Mouse (Mus musculus) midbrain, embryonic 15.5 days (tissue): Measurements from ENCODE around the gene Ranbp10. TPM values are rescaled to one million over a fixed set of nuclear protein-coding genes. Genes with fewer than 3 reads are reported as not detected.

ENCODE experiments used
- ATAC-seq: fragments of 200-750 bp; cut with Nextera tagmentation; replicated peaks from 2 replicates; pipeline ENCODE4 v1.8.0; 2017; ENCODE audit warnings: moderate TSS enrichment
- H3K27ac ChIP-seq: fragments of 300-500 bp; sonication (generic); 2 replicates; pipeline ENCODE4 v1.5.1; 2015; ENCODE audit warnings: mild to moderate bottlenecking, inconsistent platforms
- H3K27me3 ChIP-seq: fragments of 300-500 bp; sonication (generic); replicated peaks from 2 replicates; pipeline ENCODE4 v1.6.1; 2015; ENCODE audit warnings: inconsistent platforms
- H3K36me3 ChIP-seq: fragments of 300-500 bp; sonication (generic); replicated peaks from 2 replicates; pipeline ENCODE4 v1.6.1; 2015; ENCODE audit warnings: inconsistent platforms
- H3K4me1 ChIP-seq: fragments of 300-500 bp; sonication (generic); 2 replicates; pipeline ENCODE4 v1.6.1; 2015; ENCODE audit warnings: inconsistent platforms
- H3K4me2 ChIP-seq: fragments of 300-500 bp; sonication (generic); 2 replicates; pipeline ENCODE4 v1.6.1; 2015; ENCODE audit warnings: inconsistent platforms, mild to moderate bottlenecking, moderate library complexity
- H3K4me3 ChIP-seq: fragments of 300-500 bp; sonication (generic); 2 replicates; pipeline ENCODE4 v1.5.1; 2015; ENCODE audit warnings: mild to moderate bottlenecking, inconsistent platforms
- H3K9ac ChIP-seq: fragments of 300-500 bp; sonication (generic); 2 replicates; pipeline ENCODE4 v1.6.1; 2015; ENCODE audit warnings: mild to moderate bottlenecking, inconsistent platforms
- H3K9me3 ChIP-seq: fragments of 300-500 bp; sonication (generic); 2 replicates; pipeline ENCODE4 v1.6.1; 2016; ENCODE audit warnings: inconsistent platforms
- WGBS: fragments of 180-500 bp; shearing (Covaris S2); methylation state at CpG from one replicate; pipeline ENCODE4 v1.1.7; 2015; ENCODE audit warnings: mixed read lengths; 5-methylcytosine and 5-hydroxymethylcytosine counted together
- polyA plus RNA-seq: library from polyadenylated mRNA; unstranded; fragments of >200 nt; fragmentation: Nextera tagmentation; extraction: Ambion mirVana; gene quantifications from 2 replicates; pipeline ENCODE4 v1.2.1, GENCODE M21; 2015

Ranbp10 gene
- polyA plus RNA-seq, 1 experiment from 2014 or later: 13.6 TPM

DNA sequence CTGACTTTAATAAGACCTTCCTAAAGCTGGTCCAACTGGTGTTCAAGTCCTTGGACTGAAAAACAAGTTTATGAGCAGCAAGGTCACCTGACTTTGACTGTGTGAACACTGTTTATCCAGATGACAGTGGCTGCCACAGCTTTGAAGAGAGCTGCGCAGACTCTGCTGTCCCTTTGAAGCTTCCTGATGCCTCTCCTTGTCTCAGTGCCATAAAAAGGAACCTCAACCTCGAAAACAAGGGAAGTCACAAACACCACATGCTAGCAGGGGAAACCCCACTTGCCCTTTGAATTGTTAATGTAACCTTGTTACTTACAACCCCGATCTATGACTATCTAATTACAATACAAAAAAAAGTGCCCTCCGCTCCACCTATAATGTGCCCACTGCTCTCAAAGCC lies 1.6 kb downstream of the Ranbp10 start:
- WGBS: 83% methylated on average over 4 of the region's 4 CpGs
- H3K4me3 ChIP-seq: peak overlapping the region; percentile 88
- no peak overlapping the region for H3K27ac ChIP-seq
- H3K27me3 ChIP-seq: no peaks in the 10 kb centered on the region
- no peaks in the 10 kb centered on the region for H3K9me3 ChIP-seq
- peak overlapping the region; percentile 71 for H3K4me2 ChIP-seq
- H3K36me3 ChIP-seq: peaks cover 22% of the 10 kb centered on the region; the same call in 1 of the 2 replicates
- H3K9ac ChIP-seq: peak overlapping the region; percentile 90; the same call in 1 of the 2 replicates
- no peak for ATAC-seq
- peaks cover 17% of the 10 kb centered on the region for H3K4me1 ChIP-seq

DNA sequence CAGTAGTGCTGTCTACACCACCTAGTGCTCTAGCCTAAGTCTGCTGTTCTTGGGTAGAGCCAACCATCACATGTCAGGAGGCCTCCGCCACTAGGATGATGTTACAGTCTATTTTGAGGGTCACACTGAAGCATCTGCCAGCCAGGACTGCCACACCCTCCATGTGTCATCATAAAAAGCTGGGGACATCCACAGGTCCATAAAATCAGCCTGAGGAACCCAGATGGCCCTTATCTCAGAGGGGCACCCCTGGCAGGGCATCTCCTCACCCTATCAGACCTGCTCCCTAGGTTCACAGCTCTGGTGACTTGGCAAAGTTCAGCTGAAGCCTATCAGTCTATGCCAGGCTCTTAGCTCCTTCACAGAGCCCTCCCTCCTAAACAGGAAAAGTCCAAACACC lies 6.2 kb downstream of the Ranbp10 start:
- ATAC-seq: no peak
- Histone ChIP-seq H3K9ac (no peak overlapping the region), H3K4me1 (peaks cover 8% of the 10 kb centered on the region), H3K36me3 (peaks cover 27% of the 10 kb centered on the region; the same call in 1 of the 2 replicates), H3K27ac (no peak overlapping the region), H3K4me3 (no peak overlapping the region), H3K27me3 (no peaks in the 10 kb centered on the region), H3K9me3 (no peaks in the 10 kb centered on the region), H3K4me2 (no peak overlapping the region)
- WGBS: 100% methylated on average over 1 of the region's 1 CpGs

DNA sequence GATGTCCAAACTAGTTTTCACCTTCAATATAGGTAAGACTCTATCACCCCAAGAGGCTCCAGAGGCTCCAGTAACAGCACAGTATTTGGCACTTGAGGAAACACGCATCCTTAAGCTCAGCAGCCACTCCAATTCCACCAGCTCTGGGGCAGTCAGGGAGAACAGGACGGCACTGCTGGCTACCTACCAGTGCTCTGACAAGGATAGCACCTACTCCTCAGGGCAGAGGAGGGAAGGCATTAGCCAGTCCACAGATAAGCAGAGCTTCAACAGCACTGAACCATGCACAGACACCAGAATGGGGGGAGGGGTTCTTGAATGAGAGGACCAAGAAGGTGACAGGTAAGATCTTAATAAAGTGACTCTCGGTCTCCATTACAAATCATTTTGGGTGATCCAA lies 7.5 kb downstream of the Ranbp10 start:
- Histone ChIP-seq H3K36me3 (peaks cover 29% of the 10 kb centered on the region; the same call in 1 of the 2 replicates), H3K9ac (no peak overlapping the region)
- 95% methylated on average over 3 of the region's 3 CpGs for WGBS

DNA sequence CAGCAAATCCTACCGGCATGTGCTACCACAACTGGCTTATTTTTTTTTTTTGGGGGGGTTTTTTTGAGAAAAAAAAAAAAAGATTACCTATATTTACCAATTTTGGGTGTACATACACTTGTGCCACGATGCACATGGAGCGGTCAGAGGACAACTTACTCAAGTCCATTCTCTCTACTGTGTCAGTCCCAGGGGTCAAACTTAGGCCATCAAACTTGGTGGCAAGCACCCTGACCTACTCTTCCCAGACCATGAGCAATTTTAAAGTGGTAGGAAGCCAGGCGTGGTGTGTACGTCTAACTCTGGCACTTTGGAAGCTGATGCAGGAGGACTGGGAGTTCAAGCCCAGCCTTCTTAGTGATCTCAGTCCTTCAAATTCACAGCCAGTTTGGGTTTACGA lies 13.9 kb downstream of the Ranbp10 start:
- H3K36me3 ChIP-seq: 0 out of 2 replicates have a peak, but pooled peaks cover 2% of the 10 kb centered on the region
- no peak overlapping the region for H3K27ac ChIP-seq
- no peak for ATAC-seq
- H3K9me3 ChIP-seq: no peaks in the 10 kb centered on the region
- no peaks in the 10 kb centered on the region for H3K27me3 ChIP-seq
- H3K4me1 ChIP-seq: no peaks in the 10 kb centered on the region
- no peak overlapping the region for H3K4me3 ChIP-seq
- WGBS: 96% methylated on average over 6 of the region's 6 CpGs
- no peak overlapping the region for H3K9ac ChIP-seq
- H3K4me2 ChIP-seq: no peak overlapping the region

More for the DNA sequence above, 7.5 kb downstream of the Ranbp10 start:
- Histone ChIP-seq H3K4me1 (no peaks in the 10 kb centered on the region), H3K9me3 (no peaks in the 10 kb centered on the region), H3K4me2 (no peak overlapping the region), H3K4me3 (no peak overlapping the region), H3K27ac (no peak overlapping the region), H3K27me3 (no peaks in the 10 kb centered on the region)
- no peak for ATAC-seq

DNA sequence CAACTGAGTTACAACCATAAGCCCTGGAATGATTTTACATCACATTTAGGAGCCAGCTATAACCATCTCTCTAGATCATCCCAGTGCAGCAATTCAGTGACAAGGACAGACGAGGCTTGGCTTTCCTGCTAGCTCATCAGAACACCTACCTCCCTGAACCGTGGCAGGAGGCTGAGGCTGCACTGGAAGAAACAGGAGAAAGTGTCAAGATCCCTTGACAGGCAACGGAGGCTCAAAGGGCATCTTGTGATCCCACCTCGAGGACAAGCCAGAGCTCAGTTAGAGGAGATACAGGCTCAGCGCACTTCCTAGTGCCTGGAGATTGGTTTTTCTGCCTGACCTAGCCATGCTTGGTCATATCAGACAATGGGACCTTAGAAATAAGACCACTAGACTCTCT lies 14.6 kb downstream of the Ranbp10 start:
- Histone ChIP-seq H3K9ac (no peak overlapping the region), H3K4me3 (no peak overlapping the region), H3K4me2 (no peak overlapping the region)

DNA sequence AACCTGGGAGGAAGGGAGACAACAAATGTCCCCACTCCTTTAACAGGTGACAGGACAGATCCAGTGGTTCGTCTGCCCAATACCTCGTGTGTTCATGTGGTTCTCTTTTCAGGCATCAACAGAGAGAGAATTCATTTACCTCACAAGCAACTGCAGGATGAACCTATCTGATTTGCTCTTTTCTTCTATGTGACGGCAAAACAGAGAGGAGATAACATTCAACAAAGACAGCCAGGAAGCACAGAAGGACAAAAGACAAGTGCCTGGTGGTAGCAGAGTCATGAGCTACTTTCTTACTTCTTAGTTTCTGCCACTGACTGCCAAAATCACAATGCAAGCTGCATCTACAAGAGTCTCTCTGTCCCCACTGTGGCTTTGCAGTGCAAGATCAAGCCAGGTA lies 15.6 kb downstream of the Ranbp10 start:
- no peak overlapping the region for H3K4me2 ChIP-seq
- H3K4me1 ChIP-seq: no peaks in the 10 kb centered on the region
- ATAC-seq: no peak
- 0 out of 2 replicates have a peak, but pooled peaks cover 2% of the 10 kb centered on the region for H3K36me3 ChIP-seq
- H3K4me3 ChIP-seq: no peak overlapping the region
- H3K9ac ChIP-seq: no peak overlapping the region
- H3K27ac ChIP-seq: no peak overlapping the region
- H3K9me3 ChIP-seq: no peaks in the 10 kb centered on the region
- 83% methylated on average over 3 of the region's 3 CpGs for WGBS
- H3K27me3 ChIP-seq: no peaks in the 10 kb centered on the region

More for the DNA sequence above, 14.6 kb downstream of the Ranbp10 start:
- Histone ChIP-seq H3K36me3 (0 out of 2 replicates have a peak, but pooled peaks cover 2% of the 10 kb centered on the region), H3K4me1 (no peaks in the 10 kb centered on the region), H3K27me3 (no peaks in the 10 kb centered on the region), H3K9me3 (no peaks in the 10 kb centered on the region), H3K27ac (no peak overlapping the region)
- 89% methylated on average over 5 of the region's 5 CpGs for WGBS
- ATAC-seq: no peak

DNA sequence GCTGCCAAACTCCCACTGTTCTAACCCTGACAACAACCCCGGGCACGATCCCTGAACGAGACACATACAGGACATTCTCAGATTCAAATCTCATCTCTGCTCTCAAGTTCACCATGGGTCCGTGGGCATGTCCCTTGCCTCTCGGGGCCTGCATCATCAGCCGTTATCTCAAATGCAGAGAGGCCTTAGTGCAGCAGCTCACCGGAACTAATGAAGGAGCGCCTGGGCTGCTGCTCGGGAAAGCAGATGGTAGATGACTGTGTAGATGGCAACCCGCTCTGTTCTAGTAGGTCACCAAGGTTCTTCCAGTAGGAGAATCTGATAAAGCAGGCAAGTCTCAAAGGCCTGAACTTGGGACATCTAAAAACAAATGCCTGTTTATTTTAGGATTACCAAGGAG lies 16.1 kb downstream of the Ranbp10 start:
- no peak for ATAC-seq
- H3K4me2 ChIP-seq: no peak overlapping the region
- 82% methylated on average over 10 of the region's 10 CpGs for WGBS
- H3K4me3 ChIP-seq: no peak overlapping the region
- H3K4me1 ChIP-seq: no peaks in the 10 kb centered on the region
- no peaks in the 10 kb centered on the region for H3K9me3 ChIP-seq
- H3K9ac ChIP-seq: no peak overlapping the region
- 0 out of 2 replicates have a peak, but pooled peaks cover 2% of the 10 kb centered on the region for H3K36me3 ChIP-seq
- no peak overlapping the region for H3K27ac ChIP-seq
- no peaks in the 10 kb centered on the region for H3K27me3 ChIP-seq

DNA sequence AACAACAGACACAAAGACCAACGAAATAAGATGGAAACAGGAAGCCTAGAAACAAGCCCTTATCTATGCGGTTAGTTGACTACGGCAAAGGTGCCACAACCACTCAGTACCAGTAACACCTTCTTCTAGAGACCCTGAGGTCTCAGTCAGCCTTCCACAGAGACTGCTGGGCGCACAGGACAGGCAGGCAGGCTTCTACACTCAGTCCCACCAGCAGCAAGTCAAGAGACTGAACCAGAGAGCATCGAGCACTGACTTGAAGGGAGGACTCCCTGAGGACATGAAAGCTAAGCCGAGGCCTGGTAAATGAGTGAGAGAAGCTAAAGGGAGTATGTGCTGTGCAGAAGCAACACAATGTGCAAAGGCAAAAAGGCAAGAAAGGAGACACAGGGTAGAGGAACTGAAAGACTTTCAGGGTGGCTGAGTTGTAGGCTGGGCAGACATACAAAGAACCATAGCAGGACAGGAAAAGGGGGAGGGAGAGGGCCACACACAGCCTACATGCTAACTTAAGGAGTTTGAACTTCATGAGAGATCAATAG lies 16.8 kb downstream of the Ranbp10 start:
- Histone ChIP-seq H3K9me3 (no peaks in the 10 kb centered on the region), H3K4me3 (no peak overlapping the region), H3K4me1 (no peaks in the 10 kb centered on the region), H3K27me3 (no peaks in the 10 kb centered on the region), H3K4me2 (no peak overlapping the region), H3K36me3 (no peaks in the 10 kb centered on the region), H3K9ac (no peak overlapping the region), H3K27ac (no peak overlapping the region)
- 87% methylated on average over 6 of the region's 6 CpGs for WGBS
- no peak for ATAC-seq

DNA sequence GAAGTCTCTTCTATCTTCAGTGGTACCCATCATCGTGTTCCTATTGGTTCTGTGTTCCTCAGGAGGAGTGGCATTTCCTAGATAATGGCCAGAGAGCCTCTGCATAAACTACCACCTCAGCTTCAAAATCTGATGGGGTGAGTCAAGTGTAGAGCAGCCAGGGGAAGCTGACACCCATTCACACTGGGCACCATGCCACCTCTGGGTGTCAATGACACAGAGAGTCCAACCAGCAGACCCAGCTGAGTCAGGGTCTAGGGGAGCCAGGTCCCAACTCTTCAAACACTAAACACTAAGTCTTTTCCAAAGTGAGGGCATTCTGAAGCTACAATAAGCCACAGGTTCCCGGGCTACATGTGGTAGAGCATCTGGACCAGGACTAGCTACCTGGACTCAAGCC lies 18.7 kb downstream of the Ranbp10 start:
- WGBS: 97% methylated on average over 2 of the region's 2 CpGs
- Histone ChIP-seq H3K4me3 (no peak overlapping the region), H3K9ac (no peak overlapping the region), H3K4me1 (no peaks in the 10 kb centered on the region), H3K9me3 (no peaks in the 10 kb centered on the region), H3K36me3 (no peaks in the 10 kb centered on the region; the same call in 1 of the 2 replicates), H3K4me2 (no peak overlapping the region), H3K27me3 (no peaks in the 10 kb centered on the region), H3K27ac (no peak overlapping the region)
- ATAC-seq: no peak

DNA sequence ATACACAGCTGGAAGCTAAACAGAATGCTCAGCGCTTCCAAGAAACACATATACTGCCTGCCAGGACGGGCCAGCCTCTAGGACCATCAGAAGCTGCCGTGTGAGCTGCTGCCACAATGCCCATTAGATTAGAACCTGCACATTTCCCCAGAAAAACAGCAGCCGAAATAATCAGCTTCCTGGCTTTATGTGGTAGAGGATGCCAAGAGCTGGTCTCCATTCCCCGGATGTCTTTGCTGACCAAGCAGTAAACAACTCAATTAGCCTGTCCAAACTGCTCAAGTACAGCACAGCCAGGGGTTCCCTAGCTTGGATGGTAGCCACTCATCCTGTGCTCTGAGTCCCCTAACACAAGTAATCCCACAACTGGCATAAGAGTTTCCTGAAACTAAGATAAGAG lies 19.4 kb downstream of the Ranbp10 start:
- no peak for ATAC-seq
- WGBS: 90% methylated on average over 5 of the region's 5 CpGs

DNA sequence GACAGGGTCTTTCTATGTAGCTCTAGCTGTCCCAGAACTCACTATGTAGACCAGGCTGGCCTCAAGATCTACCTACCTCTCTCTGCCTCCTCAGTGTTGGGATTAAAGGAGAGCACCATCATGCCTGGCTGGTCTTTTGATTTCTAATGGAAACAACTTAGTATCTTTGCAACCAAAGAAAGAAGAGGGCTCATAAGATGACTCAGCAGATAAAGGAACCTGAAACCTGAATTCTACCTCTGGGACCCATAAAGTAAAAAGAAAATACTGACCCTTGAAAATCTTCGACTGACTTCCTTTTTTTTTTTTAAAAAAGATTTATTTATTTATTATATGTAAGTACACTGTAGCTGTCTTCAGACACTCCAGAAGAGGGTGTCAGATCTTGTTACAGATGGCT lies 21.2 kb downstream of the Ranbp10 start:
- H3K4me3 ChIP-seq: no peak overlapping the region
- WGBS: 86% methylated on average over 1 of the region's 1 CpGs
- H3K9me3 ChIP-seq: no peaks in the 10 kb centered on the region
- H3K36me3 ChIP-seq: no peaks in the 10 kb centered on the region; the same call in 1 of the 2 replicates
- H3K9ac ChIP-seq: no peak overlapping the region
- ATAC-seq: no peak
- no peaks in the 10 kb centered on the region for H3K27me3 ChIP-seq
- no peak overlapping the region for H3K27ac ChIP-seq
- no peaks in the 10 kb centered on the region for H3K4me1 ChIP-seq
- H3K4me2 ChIP-seq: no peak overlapping the region

More for the DNA sequence above, 19.4 kb downstream of the Ranbp10 start:
- Histone ChIP-seq H3K9ac (no peak overlapping the region), H3K36me3 (no peaks in the 10 kb centered on the region; the same call in 1 of the 2 replicates), H3K4me2 (no peak overlapping the region), H3K27me3 (no peaks in the 10 kb centered on the region), H3K27ac (no peak overlapping the region), H3K9me3 (no peaks in the 10 kb centered on the region), H3K4me3 (no peak overlapping the region), H3K4me1 (no peaks in the 10 kb centered on the region)

DNA sequence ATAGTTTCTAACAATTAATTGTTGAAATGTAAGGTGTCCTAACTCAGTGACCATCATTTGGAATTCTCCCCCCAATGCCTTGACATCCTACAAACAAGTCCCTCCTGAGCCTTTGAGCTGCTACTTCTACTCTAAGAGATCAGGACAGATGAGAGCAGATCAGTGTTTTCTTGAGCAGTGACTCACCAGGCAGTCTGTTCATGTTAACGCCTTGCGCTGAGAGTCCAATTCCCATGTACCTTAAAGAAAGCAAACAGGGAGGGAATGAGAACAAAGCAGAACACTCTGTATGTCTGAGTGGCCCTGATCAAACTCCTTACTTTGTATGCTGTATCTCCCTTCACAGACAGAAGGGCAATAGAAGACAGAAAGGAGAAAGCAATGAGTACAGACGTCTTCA lies 21.8 kb downstream of the Ranbp10 start:
- 76% methylated on average over 3 of the region's 3 CpGs for WGBS
- H3K4me1 ChIP-seq: no peaks in the 10 kb centered on the region
- ATAC-seq: no peak
- no peak overlapping the region for H3K27ac ChIP-seq
- no peaks in the 10 kb centered on the region; the same call in 1 of the 2 replicates for H3K36me3 ChIP-seq
- no peak overlapping the region for H3K9ac ChIP-seq
- no peaks in the 10 kb centered on the region for H3K9me3 ChIP-seq
- no peaks in the 10 kb centered on the region for H3K27me3 ChIP-seq
- H3K4me2 ChIP-seq: no peak overlapping the region
- H3K4me3 ChIP-seq: no peak overlapping the region

DNA sequence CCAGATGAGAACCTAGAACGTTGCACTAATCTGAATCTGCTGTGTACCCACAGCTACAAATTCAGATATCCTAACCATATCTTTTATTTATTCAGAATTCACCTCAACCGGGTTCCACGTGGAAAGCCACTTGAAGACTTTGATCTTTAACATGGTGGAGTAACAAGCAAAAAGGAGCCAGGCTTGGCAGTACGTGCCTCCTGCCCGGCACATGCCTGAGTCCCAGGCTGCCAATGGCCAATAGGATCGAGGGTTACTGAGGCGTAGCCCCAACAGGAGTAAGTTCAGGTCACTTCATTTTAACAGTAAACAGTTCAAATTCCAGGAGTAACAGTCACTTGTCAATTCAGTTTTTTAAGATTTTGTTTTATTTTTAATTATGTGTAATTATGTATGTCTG lies 22.4 kb downstream of the Ranbp10 start:
- WGBS: 94% methylated on average over 7 of the region's 7 CpGs
- Histone ChIP-seq H3K9me3 (no peaks in the 10 kb centered on the region), H3K36me3 (no peaks in the 10 kb centered on the region; the same call in 1 of the 2 replicates), H3K27ac (no peak overlapping the region), H3K27me3 (no peaks in the 10 kb centered on the region), H3K9ac (no peak overlapping the region), H3K4me3 (no peak overlapping the region), H3K4me2 (no peak overlapping the region), H3K4me1 (no peaks in the 10 kb centered on the region)
- no peak for ATAC-seq
